Mouse (Mus musculus): ENCODE results near the gene Lect2.

The Lect2 gene

DNA sequence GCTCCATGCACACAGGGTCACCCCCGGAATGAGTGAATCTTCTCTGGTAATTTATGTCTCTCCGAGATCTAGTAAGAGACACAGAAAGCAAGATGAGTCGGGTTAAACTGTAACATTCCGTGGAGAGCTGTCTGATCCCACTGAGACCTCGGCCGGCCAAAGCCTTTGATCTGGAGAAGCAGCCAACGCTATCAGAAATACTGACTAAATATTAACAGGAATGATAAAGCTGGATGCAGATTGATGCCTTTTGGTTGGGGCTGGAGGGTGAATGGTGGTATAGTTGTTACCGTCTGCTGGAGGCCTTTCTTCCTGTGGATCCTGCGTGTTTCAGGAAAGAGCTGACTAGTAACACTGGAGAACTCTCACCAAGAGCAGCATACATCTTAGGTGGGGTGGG, at the start of gene Lect2:
Lect2 (minus strand) TSS at position 102 of the 400 bp plus-strand sequence.
- DNase-seq, result no peak

DNA sequence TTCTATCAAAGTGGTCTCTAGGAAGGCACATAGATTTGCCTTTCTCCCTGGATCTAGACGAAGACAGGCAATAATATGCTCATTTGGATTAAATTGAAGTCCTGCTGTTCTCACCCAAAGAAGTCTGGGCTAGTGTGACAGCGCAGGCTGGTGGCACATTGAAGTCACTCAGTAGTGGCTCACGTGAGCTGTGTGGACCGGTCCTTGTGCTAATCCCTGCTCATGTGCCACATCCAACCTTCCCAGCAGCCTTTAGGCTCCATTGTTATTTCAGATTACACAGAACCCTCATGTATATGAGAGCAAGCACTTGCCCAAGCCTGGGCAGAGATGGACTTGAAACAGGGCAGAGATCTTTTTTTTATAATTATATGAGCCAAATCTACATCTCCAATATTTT, 49.0 kb upstream of the Lect2 start:
- DNase-seq, result no peak

DNA sequence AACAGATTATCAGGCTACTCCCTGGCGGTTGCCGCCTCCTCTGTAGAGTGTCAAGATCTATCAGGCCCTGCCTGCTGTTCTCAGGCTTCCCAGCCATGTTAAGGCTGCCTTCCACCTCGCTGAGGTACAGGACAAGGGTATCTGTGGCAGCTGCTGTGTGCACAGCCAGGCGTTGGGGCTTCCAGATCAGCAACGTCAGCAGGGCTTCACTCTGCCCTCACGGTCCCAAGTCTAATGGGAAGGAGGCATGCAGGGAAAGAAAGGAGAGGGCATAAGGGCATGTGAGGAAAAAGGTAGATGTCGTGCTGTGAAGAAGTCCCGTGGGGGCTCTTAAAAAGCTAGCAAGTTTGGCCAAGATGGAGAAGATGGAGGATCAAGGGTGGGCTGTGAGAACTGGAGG, 46.9 kb upstream of the Lect2 start:
- peak; percentile 47 for DNase-seq

DNA sequence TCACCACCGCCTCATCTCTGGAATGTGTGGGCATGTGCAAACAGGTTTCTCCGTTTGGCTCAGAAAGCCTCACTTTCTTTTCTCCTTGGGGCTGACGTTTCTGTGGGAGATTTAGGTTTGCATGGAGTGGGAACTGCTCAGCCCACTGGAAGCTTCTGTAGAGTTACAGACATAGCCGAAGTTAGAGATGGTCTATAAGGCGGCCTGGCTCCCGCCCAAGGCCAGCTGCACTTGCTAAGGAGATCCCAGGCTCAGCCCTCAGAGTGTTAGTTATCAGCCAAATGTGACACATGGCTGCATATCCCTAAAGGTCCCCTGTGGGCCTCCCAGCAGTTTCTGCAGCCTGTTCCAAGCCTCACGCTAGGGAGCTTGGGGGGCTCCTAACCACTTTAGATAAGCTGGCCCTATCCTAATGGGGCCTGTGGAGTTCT, 45.7 kb upstream of the Lect2 start:
- DNase-seq, result peak; percentile 62

DNA sequence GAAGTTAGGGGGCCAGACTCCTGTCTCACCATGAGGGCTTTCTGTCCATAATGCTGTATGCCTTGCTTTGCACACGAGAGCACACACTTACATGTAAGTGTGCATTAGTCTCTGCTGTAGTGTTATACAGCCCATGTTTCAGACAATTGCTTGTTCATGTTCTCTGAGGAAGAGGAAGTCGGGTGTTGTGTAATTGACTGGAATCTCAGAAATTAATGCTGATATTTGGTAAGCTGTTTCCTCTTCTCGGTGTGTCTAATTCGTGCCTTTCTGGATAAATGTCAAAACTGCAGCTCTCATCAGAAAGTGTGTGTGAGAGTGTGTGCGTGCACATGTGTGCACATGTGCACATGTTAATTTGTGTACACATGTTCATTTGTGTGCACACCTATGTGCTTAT, 44.9 kb upstream of the Lect2 start:
- DNase-seq, result no peak

DNA sequence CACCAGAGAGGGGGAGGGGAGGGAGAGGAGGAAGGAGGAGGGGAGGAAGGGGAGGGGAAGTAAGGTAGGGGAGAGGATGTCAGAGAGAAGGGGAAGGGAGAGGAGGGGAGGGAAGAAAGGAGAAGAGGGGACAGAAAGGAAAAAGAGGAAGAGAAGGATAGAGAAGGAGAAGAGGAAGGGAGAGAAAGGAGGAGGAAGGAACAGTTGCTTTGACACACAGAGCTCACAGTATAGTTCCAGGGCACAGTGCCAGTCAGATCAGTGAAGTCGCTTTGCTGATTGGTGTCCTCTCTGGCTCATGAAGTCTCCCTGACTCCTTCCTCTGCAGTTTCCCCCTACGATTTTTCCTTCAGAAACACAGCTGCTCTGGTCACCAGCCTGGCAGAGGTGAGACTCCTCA, 43.6 kb upstream of the Lect2 start:
- no peak for DNase-seq

DNA sequence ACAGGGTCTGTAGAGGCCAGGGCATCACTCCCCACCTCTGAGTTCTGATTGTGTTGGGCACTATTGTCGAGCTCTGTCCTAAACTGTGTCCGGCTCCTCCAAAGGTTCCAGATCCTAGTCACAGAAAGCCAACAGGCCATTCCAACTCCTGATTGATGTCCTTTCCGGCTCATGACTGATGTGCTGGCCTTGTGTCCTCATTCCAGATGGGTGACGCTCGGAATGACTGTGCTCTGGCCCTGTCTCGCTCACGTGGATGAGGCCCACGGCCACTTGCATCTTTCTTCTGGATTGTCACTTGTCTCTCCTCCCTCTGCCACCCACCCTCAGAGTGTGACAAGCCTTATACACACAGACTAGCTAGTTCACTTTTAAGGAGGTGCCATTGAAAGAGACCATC, 42.9 kb upstream of the Lect2 start:
- no peak for DNase-seq

DNA sequence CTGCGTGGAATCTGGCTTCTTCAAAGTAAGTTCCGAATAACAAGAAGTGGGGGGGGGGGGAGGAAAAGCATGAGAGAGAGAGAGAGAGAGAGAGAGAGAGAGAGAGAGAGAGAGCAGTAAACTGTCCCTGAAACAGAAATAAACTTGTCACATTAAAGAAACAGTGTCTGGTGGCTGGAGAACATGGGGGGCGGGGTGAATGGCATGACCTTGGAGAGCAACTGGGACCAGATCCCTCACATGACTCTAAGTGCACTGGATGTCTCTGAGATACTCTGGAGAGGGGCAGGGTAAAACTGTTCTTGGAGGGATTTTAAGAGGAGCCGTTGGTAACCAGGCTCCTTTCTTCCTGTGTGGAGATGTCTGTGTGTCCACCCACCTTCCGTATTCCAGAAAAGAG, 41.9 kb upstream of the Lect2 start:
- DNase-seq, result no peak

GRCm38 (mm10) chr13:56588454-56589117, 40.3 kb upstream of the Lect2 start:
- no peak for DNase-seq

DNA sequence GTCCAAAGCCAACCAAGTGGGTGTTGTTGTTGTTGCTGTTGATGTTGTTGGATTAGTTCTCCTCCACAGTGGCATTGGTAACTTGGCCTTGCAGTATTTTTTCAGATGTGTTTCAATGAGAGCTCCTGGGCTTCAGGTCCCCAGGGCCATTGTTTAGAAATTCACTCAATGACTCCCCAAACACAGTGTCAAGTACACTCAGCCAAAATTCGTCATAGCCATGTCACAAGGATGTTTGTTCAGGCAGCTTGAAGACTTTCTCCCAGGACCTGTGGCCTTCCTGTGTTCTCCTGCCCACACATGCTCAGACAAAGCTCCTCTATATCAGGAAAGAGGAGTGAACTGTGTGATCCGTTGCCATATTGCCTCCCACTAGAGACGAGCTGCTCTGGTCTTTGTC, 37.7 kb upstream of the Lect2 start:
- no peak for DNase-seq

- no peak for DNase-seq
These were observed 34.4 kb upstream of the Lect2 start for GRCm38 (mm10) chr13:56582720-56583119.

GRCm38 (mm10) chr13:56581961-56582434, 33.7 kb upstream of the Lect2 start:
- DNase-seq, result peak; percentile 74

- no peak for DNase-seq
These were observed 33.2 kb upstream of the Lect2 start for GRCm38 (mm10) chr13:56581512-56581911.

DNA sequence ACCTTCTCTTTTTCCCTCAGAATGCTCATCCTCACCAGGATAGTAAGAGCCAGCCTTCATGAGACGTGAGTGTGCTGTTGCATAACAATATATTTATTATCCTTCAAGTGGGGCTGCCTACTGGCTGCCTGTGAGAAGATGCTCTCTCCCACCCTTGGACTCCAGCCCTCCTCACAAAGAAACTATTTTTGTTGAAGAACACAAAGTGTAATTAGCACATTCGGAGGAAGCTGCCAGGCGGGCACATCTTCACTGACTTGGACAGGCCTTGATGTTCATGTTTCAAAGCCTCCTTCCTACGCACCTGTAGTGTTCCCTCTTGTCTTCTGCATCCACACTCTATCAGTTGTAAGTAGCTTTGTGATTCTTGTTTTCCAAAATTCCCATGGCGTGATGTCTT, 32.1 kb upstream of the Lect2 start:
- DNase-seq, result no peak

GRCm38 (mm10) chr13:56578097-56578496, 29.8 kb upstream of the Lect2 start:
- DNase-seq, result no peak

DNA sequence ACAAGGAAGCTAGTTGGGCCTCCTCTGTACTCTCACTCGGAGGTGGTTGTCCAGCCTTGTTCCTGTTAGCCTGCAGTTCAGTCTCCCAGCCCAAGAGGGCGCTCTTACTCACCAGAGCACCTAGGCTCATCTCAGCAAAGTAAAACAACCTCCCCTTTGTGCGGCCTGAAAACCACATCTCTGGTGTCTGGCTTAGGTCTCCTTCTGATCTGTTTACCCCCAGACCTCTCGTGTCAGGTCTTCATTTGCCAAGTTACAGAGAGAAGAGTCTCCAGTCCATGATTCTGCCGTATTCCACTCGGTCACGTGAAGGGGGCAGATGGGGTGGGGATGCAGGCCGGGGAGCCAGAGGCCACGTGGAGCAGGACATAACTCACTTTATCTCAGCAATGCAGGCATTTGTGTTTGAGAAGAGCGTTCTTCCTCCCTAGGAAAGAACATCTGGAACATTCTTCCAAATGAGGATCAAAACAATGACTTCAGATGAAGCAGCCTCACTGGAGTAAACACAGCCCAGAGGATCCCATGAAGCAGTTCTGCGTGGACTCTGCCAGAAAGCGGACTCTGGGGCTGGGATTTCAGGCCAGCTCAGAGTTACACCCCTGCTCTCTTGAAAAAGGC, 27.5 kb upstream of the Lect2 start:
- peak; percentile 87 for DNase-seq

- no peak for DNase-seq
These were observed 26.8 kb upstream of the Lect2 start for GRCm38 (mm10) chr13:56575074-56575473.

DNA sequence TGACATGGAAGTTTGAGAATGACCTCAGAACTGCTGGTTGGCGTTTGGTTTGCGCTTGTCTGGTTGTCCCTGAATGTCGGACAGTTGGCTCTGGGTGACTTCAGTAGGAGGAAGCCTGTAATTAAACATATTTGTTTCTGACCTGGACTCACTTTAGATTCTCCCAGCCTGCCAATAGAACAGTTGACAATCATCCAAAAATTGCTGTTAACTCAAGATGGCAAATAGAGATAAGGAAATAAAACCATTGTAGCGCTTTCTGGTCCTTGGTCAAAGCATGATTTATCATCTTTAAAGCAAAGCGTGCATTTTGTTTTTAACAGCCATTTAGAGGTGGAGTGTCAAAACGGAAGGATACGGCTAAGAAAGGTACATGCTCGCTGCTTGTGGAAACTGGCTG, 23.3 kb upstream of the Lect2 start:
- no peak for DNase-seq

DNA sequence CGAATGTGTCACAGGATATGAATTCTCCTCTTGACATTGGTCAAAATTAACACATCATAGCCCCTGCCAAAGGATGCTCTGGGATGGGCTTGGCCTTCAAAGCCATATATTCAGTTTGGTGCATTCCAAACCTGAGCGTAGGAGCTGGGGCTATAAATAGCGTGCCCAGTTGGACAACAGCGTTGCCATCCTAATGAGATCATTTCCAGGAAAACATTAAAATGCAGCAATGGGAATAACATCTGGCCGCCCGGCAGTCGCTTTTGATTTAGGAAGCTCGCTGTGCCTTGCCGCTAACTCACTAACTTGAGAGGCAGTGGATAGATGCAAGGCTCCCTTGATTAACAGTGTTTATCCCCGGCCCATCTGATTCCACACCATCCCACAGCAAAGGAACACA, 18.0 kb upstream of the Lect2 start:
- peak; percentile 42 for DNase-seq

GRCm38 (mm10) chr13:56563075-56563474, 14.8 kb upstream of the Lect2 start:
- DNase-seq, result peak; percentile 77

- DNase-seq, result peak; percentile 59
These were observed 12.8 kb upstream of the Lect2 start for GRCm38 (mm10) chr13:56561129-56561528.

- no peak for DNase-seq
These were observed 11.6 kb upstream of the Lect2 start for GRCm38 (mm10) chr13:56559841-56560370.

GRCm38 (mm10) chr13:56558811-56559210, 10.5 kb upstream of the Lect2 start:
- DNase-seq, result peak; percentile 32

DNA sequence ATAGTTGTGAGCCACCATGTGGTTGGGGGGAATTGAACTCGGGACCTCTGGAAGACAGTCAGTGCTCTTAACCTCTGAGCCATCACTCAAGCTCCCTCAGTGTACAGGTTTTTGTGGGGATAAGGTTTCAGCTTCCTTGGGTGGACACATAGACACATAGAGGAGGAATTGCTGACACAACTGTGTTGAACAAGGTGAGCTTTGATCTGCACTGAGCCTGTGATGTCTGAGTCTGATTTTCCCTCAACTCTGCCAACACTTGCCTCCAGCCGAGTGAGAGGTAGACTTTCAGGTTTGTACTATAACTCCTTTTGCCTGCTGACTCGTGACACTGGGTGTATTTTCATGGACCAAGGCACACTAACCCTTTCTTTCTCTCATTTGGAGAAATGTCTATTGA, 8.4 kb upstream of the Lect2 start:
- DNase-seq, result peak; percentile 41

Measured in kidney, postnatal 10 days (tissue).